In genomic region chr1:39935616-39936015, GRCm38 (mm10) we compare ENCODE assay signal across 9 mouse cellular contexts. TPM values are rescaled to one million over a fixed set of nuclear protein-coding genes. Genes with fewer than 3 reads are reported as not detected.
DNase-seq lines count a peak whose midpoint lies in the region; ATAC-seq and TF ChIP-seq lines count a peak whose summit lies in the region.
"Had no signal": no experiment of that assay in that cellular context is flagged by ENCODE, and none has a peak within 500 bp of the region (broad histone marks: within the 10 kb centered on the region; RNA-seq: fewer than 3 reads in every experiment).

No protein-coding gene starts in this region.

- WGBS in cerebellum, adult 2 months: 4% methylated on average over 10 of the region's 10 CpGs
- WGBS in spleen, adult 2 months: 14% methylated on average over 10 of the region's 10 CpGs
- 2% methylated on average over 10 of the region's 10 CpGs for WGBS in limb, embryonic 13.5 days
- WGBS in stomach, embryonic 16.5 days: 4% methylated on average over 10 of the region's 10 CpGs

- peak overlapping the region; percentile 53 for H3K9ac ChIP-seq in limb, embryonic 13.5 days
- peak overlapping the region; percentile 51 for H3K9ac ChIP-seq in stomach, embryonic 16.5 days (ENCODE audit: low read length)

- H3K9me3 ChIP-seq in limb, embryonic 13.5 days: no peaks in the 10 kb centered on the region
- H3K9me3 ChIP-seq in stomach, embryonic 16.5 days (replicated peaks; ENCODE audit: control insufficient read depth, low read length): no peaks in the 10 kb centered on the region

- no peaks in the 10 kb centered on the region for H3K36me3 ChIP-seq in spleen, adult 2 months (ENCODE audit: control insufficient read depth, insufficient read depth, low read length)
- H3K36me3 ChIP-seq in limb, embryonic 13.5 days: peaks cover 18% of the 10 kb centered on the region
- no peaks in the 10 kb centered on the region for H3K36me3 ChIP-seq in stomach, embryonic 16.5 days (ENCODE audit: control insufficient read depth, insufficient read depth, low read length)

- peak overlapping the region; percentile 59 for H3K4me2 ChIP-seq in limb, embryonic 13.5 days (replicated peaks)
- H3K4me2 ChIP-seq in stomach, embryonic 16.5 days (ENCODE audit: low read depth, low read length): peak overlapping the region; percentile 48

- H3K27ac ChIP-seq in cerebellum, adult 2 months (ENCODE audit: insufficient read depth, low read length): no peak overlapping the region
- no peak overlapping the region for H3K27ac ChIP-seq in spleen, adult 2 months (ENCODE audit: insufficient read depth, low read length)
- no peak overlapping the region for H3K27ac ChIP-seq in limb, embryonic 13.5 days
- no peak overlapping the region for H3K27ac ChIP-seq in stomach, embryonic 16.5 days (ENCODE audit: low read length)

- H3K27me3 ChIP-seq in cerebellum, adult 2 months (ENCODE audit: control insufficient read depth, insufficient read depth, low read length): no peaks in the 10 kb centered on the region
- no peaks in the 10 kb centered on the region for H3K27me3 ChIP-seq in spleen, adult 2 months (ENCODE audit: control insufficient read depth, insufficient read depth, low read length)
- no peaks in the 10 kb centered on the region for H3K27me3 ChIP-seq in limb, embryonic 13.5 days
- H3K27me3 ChIP-seq in stomach, embryonic 16.5 days (ENCODE audit: control insufficient read depth, insufficient read depth, low read length): no peaks in the 10 kb centered on the region

- DNase-seq in cerebellum, adult 2 months: no peak
- DNase-seq in cerebellum, postnatal 14 days: no peak
- no peak for DNase-seq in spleen, adult 2 months (ENCODE audit: low read depth in 1 of 2, low spot score in 2 of 2)
- no peak for DNase-seq in spleen, adult 18-20 months
- DNase-seq in right cerebral cortex, adult 18-20 months: no peak
- DNase-seq in thymus, postnatal 14 days: no peak
- DNase-seq: B cell, adult 2 months had no signal

- TF ChIP-seq POLR2A in cerebellum, adult 2 months (IDR thresholded peaks at IDR 0.05; ENCODE audit: borderline replicate concordance, insufficient read depth, low read length): no peak
- no peak for TF ChIP-seq POLR2A in spleen, adult 2 months (IDR thresholded peaks at IDR 0.05; ENCODE audit: low read depth, low read length)

- H3K4me3 ChIP-seq in cerebellum, adult 2 months (replicated peaks; ENCODE audit: insufficient read depth, low read depth, low read length): peak overlapping the region; percentile 51
- H3K4me3 ChIP-seq in spleen, adult 2 months (ENCODE audit: extremely low read depth, insufficient read depth, insufficient read length): peak overlapping the region; percentile 10; the same call in 1 of the 2 replicates
- peak overlapping the region; percentile 35 for H3K4me3 ChIP-seq in limb, embryonic 13.5 days
- H3K4me3 ChIP-seq in stomach, embryonic 16.5 days (replicated peaks; ENCODE audit: low read length): peak overlapping the region; percentile 40; the same call in 1 of the 2 replicates

- H3K4me1 ChIP-seq in cerebellum, adult 2 months (ENCODE audit: control insufficient read depth, insufficient read depth, low read length): peaks cover 48% of the 10 kb centered on the region
- H3K4me1 ChIP-seq in spleen, adult 2 months (ENCODE audit: control insufficient read depth, insufficient read depth, insufficient read length): peaks cover 18% of the 10 kb centered on the region; the same call in 1 of the 2 replicates
- peaks cover 95% of the 10 kb centered on the region for H3K4me1 ChIP-seq in limb, embryonic 13.5 days
- H3K4me1 ChIP-seq in stomach, embryonic 16.5 days (ENCODE audit: control insufficient read depth, insufficient read depth, low read length): peaks cover 76% of the 10 kb centered on the region

- TF ChIP-seq CTCF in cerebellum, adult 2 months (IDR thresholded peaks at IDR 0.05; ENCODE audit: borderline replicate concordance, insufficient read depth, low read depth, low read length): no peak
- TF ChIP-seq CTCF in spleen, adult 2 months (IDR thresholded peaks at IDR 0.05; ENCODE audit: extremely low read depth, insufficient read depth, insufficient read length, insufficient replicate concordance): no peak

- ATAC-seq in limb, embryonic 13.5 days (ENCODE audit: low FRiP score, low read depth): no peak
- ATAC-seq in stomach, embryonic 16.5 days (ENCODE audit: insufficient read depth, low FRiP score): no peak

RNA-seq across cellular contexts. Expression of gene Map4k4, which starts 34.9 kb away (rescaled TPM):
- 166 and 168 TPM in 2 replicates for polyA plus RNA-seq in cerebellum, adult 2 months (2012; rRNA removed)
- 54.3 and 60.7 TPM in 2 replicates for polyA plus RNA-seq in spleen, adult 2 months (2012; rRNA removed)
- 49.3 and 54.9 TPM in 2 replicates for polyA plus RNA-seq in limb, embryonic 13.5 days (2015; fragmentation: Nextera tagmentation; extraction: Ambion mirVana)
- 15.3 and 16.2 TPM in 2 replicates for polyA plus RNA-seq in stomach, embryonic 16.5 days (2015; fragmentation: Nextera tagmentation; extraction: Ambion mirVana)
